Mouse (Mus musculus) thymus, adult 2 months (tissue): ENCODE measurements around the gene 1500015O10Rik.

Source experiments
- CTCF ChIP-seq: fragments of 200-500 bp; IDR thresholded peaks from 2 replicates; pipeline ENCODE4 v1.5.1; 2012; ENCODE audit warnings: mild to moderate bottlenecking, control low read depth, low read length, moderate library complexity, borderline replicate concordance; ENCODE audit not compliant: control insufficient read depth, poor library complexity, insufficient read depth; ENCODE audit errors: extremely low read depth
- POLR2A ChIP-seq: fragments of 200-500 bp; IDR thresholded peaks from 2 replicates; pipeline ENCODE4 v1.6.1; 2012; ENCODE audit warnings: mild to moderate bottlenecking, low read length, control low read depth, moderate library complexity; ENCODE audit not compliant: control insufficient read depth, poor library complexity, insufficient read depth; ENCODE audit errors: extremely low read depth

GRCm38 (mm10) chr1:43698577-43699000, 31.8 kb upstream of the 1500015O10Rik start:
- no peak for TF ChIP-seq POLR2A
- TF ChIP-seq CTCF, result no peak
